Mouse (Mus musculus) left cerebral cortex, adult 2 months (tissue): ENCODE results near the gene Gm11938. TPM values are rescaled to one million over a fixed set of nuclear protein-coding genes. Genes with fewer than 3 reads are reported as not detected.
"Not testable (repeated sequence)": the region's sequence is repeated elsewhere in the genome, so short reads cannot be mapped to it uniquely, and the experiment has no call there.

ENCODE experiments used
- DNase-seq, 2 experiments: peaks; one replicate each; pipeline ENCODE4 v3.0.0; 2021 to 2022; ENCODE audit warnings: low spot score in 2 of 2, mixed read lengths in 1 of 2; ENCODE audit errors: extremely low spot score in 1 of 2
- H3K27ac ChIP-seq: fragments of 200-600 bp; 2 replicates; pipeline ENCODE4 v1.8.1; 2022
- H3K4me3 ChIP-seq: fragments of 200-600 bp; 2 replicates; pipeline ENCODE4 v1.8.1; 2022
- CTCF ChIP-seq: fragments of 200-600 bp; IDR thresholded peaks from 2 replicates; pipeline ENCODE4 v1.8.1; 2022; ENCODE audit warnings: antibody characterized with exemption, mild to moderate bottlenecking, moderate library complexity
- intact Hi-C: fragments of 180-260 bp; cut with DNase I; formaldehyde crosslinking; loops from one replicate; pipeline ENCODE4 v1.15.1; 2025
- long read RNA-seq, 2 experiments: library from polyadenylated mRNA; stranded (forward); transcript quantifications; one replicate each; pipeline ENCODE4 v2.0.0; 2021; ENCODE audit warnings: borderline mapping rate in 2 of 2
- total RNA-seq, 2 experiments: library from RNA; stranded (reverse); gene quantifications; 2 replicates each; pipeline ENCODE4 v1.2.3; 2021

Gene Gm11938
- total RNA-seq, result not detected
- long read RNA-seq, experiment 1, result 0 reads
- long read RNA-seq, experiment 2, result 0 reads

GRCm38 (mm10) chr11:99603208-99603607 lies at the start of gene Gm11938:
Gene Gm11938, minus strand, starts transcription at chr11:99603308.
- H3K4me3 ChIP-seq, intact Hi-C loops, H3K27ac ChIP-seq, DNase-seq: not testable (repeated sequence)

GRCm38 (mm10) chr11:99650136-99650535 lies 47.0 kb upstream of the Gm11938 start, which contains the start of gene Gm11555:
Gene Gm11555, minus strand, starts transcription at chr11:99650236.
- Histone ChIP-seq H3K4me3 (no peak within 1 kb of the TSS), H3K27ac (no peak within 1 kb of the TSS)
- intact Hi-C loops, result no loop called here
- DNase-seq, result no peak
- no peak for TF ChIP-seq CTCF

GRCm38 (mm10) chr11:99646444-99646843 lies 43.3 kb upstream of the Gm11938 start:
- H3K4me3 ChIP-seq, result no peak overlapping the region
- H3K27ac ChIP-seq, result 0 out of 2 replicates have a peak overlapping the region, but pooled peaks have one; percentile 1
- DNase-seq, result peak in 1 of 2 experiments; percentile 21
- TF ChIP-seq CTCF, result no peak
- intact Hi-C loops, result loop anchor here (5.0 kb wide), 1 partner anchor 179 kb away; no protein-coding TSS in a partner anchor

- Histone ChIP-seq H3K27ac (no peak overlapping the region), H3K4me3 (no peak overlapping the region)
- DNase-seq, result no peak
- intact Hi-C loops, result no loop called here
- no peak for TF ChIP-seq CTCF
These were observed 41.2 kb upstream of the Gm11938 start for GRCm38 (mm10) chr11:99644351-99644750.

GRCm38 (mm10) chr11:99643635-99644139 lies 40.6 kb upstream of the Gm11938 start, which contains the start of gene Krtap4-7:
Gene Krtap4-7, minus strand, starts transcription at chr11:99644089.
- intact Hi-C loops, H3K4me3 ChIP-seq, DNase-seq, H3K27ac ChIP-seq: not testable (repeated sequence)

- no peak overlapping the region for H3K4me3 ChIP-seq
- DNase-seq, result no peak
- intact Hi-C loops, result no loop called here
- no peak for TF ChIP-seq CTCF
- no peak overlapping the region for H3K27ac ChIP-seq
These were observed 37.8 kb upstream of the Gm11938 start for GRCm38 (mm10) chr11:99640926-99641325.

GRCm38 (mm10) chr11:99637086-99637485 lies 34.0 kb upstream of the Gm11938 start:
- no peak for TF ChIP-seq CTCF
- H3K27ac ChIP-seq, result no peak overlapping the region

GRCm38 (mm10) chr11:99634653-99635134 lies 31.6 kb upstream of the Gm11938 start, which contains the start of gene Krtap4-2:
Gene Krtap4-2, minus strand, starts transcription at chr11:99635084.
- Histone ChIP-seq H3K4me3 (no peak within 1 kb of the TSS), H3K27ac (no peak within 1 kb of the TSS)
- DNase-seq, result no peak
- no peak for TF ChIP-seq CTCF
- intact Hi-C loops, result loop anchor here (5.0 kb wide), 2 partner anchors 77 to 167 kb away; partner anchors contain the start of genes Gm11939 and Krtap3-2

More at GRCm38 (mm10) chr11:99637086-99637485, 34.0 kb upstream of the Gm11938 start:
- no peak for DNase-seq
- H3K4me3 ChIP-seq, result no peak overlapping the region
- intact Hi-C loops, result no loop called here

GRCm38 (mm10) chr11:99633293-99633692 lies 30.2 kb upstream of the Gm11938 start:
- Histone ChIP-seq H3K4me3 (no peak overlapping the region), H3K27ac (no peak overlapping the region)
- DNase-seq, result no peak
- intact Hi-C loops, result loop anchor here (5.0 kb wide), 2 partner anchors 76 to 166 kb away; partner anchors contain the start of genes Gm11939 and Krtap3-2
- TF ChIP-seq CTCF, result no peak

- TF ChIP-seq CTCF, result no peak
- intact Hi-C loops, result loop anchor here (5.0 kb wide), 2 partner anchors 74 to 164 kb away; partner anchors contain the start of genes Gm11939 and Krtap3-2
- DNase-seq, result no peak
These were observed 27.8 kb upstream of the Gm11938 start for GRCm38 (mm10) chr11:99630890-99631289.

GRCm38 (mm10) chr11:99628138-99628537 lies 25.0 kb upstream of the Gm11938 start, which contains the start of gene Krtap4-1:
Gene Krtap4-1, minus strand, starts transcription at chr11:99628238.
- intact Hi-C loops, result no loop called here
- H3K4me3 ChIP-seq, result no peak within 1 kb of the TSS
- no peak for DNase-seq

More at GRCm38 (mm10) chr11:99630890-99631289, 27.8 kb upstream of the Gm11938 start:
- no peak overlapping the region for H3K27ac ChIP-seq
- no peak overlapping the region for H3K4me3 ChIP-seq

GRCm38 (mm10) chr11:99620335-99620734 lies 17.2 kb upstream of the Gm11938 start, which contains the start of gene Gm11562:
Gene Gm11562, minus strand, starts transcription at chr11:99620435.
- no peak for DNase-seq
- intact Hi-C loops, result no loop called here
- H3K27ac ChIP-seq, result no peak within 1 kb of the TSS
- H3K4me3 ChIP-seq, result no peak within 1 kb of the TSS
- no peak for TF ChIP-seq CTCF

More at GRCm38 (mm10) chr11:99628138-99628537, 25.0 kb upstream of the Gm11938 start, which contains the start of gene Krtap4-1:
- H3K27ac ChIP-seq, result no peak within 1 kb of the TSS
- TF ChIP-seq CTCF, result no peak
